Mouse (Mus musculus) adrenal gland, postnatal 10 days (tissue): ENCODE measurements at regions not wholly inside any gene's neighbourhood (a gene's known extent, or its start where the extent isn't known, plus 50 kb on each side); places are given as distances from the start of the nearest gene placed in this dataset. TPM values are rescaled to one million over a fixed set of nuclear protein-coding genes. Genes with fewer than 3 reads are reported as not detected.

Experiments used
- DNase-seq: peaks from one replicate; pipeline ENCODE4 v3.0.0; 2021; ENCODE audit warnings: mixed read lengths
- microRNA-seq: library from miRNA; unstranded; fragments of <30 nt; microRNA quantifications from one replicate; pipeline ENCODE4 v1.2.0, GENCODE M21; 2021

DNA sequence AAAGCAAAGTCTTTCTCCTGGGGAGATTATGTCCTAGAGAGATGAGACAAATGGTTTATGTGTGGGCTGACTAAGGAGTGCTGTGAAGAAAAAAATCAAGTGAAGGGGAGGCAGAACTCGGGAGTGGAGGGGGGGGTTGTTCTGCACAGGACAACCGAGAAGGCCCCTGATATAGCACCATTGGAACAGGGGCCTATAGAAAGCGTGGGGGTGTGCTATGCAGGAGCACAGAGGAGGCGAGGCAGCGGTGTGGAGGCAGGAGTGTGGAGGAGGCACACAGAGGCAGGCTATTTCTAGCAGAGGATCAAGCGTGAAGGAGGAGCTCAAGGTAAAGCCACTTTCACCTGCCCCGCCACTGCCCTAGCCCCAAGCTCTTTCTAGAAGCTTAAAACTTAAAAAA, 88.0 kb upstream of the Dapk1 start:
- no peak for DNase-seq

DNA sequence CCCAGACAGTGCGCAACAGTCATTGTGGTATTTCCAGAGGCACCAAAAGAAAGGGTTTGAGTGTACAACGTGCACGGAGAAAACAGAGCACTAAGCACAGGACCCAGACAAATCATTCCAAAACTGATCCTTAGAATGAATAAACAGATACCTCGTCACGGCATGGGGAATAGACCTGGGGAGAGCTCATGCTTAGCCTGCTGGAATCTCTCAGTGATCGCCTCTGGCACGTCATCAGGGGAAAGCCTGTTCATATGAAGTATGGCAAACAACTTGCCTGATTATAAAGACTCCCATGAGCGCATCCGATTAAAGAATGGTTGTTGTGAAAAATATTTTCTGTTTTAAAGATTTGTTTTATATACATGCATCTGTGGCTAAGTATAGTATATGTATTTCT, 86.9 kb upstream of the Dapk1 start:
- DNase-seq: no peak

DNA sequence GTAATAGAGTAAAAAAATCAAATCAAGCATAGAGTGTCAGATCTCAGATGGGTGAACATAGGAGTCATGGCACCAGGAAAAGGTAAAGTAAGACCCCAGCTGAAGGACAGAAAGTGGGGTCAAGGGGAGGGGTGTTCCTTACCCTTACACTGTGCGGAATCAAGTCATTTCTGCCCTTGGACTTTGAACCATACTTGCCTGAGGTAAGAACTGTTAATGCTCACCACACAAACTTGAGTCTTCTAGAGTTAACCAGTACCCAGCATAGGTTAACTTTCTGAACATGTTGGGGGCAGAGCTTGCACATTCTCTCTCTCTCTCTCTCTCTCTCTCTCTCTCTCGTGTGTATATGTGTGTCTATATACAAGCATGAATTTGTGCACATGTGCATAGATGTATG, 83.7 kb upstream of the Dapk1 start:
- no peak for DNase-seq

DNA sequence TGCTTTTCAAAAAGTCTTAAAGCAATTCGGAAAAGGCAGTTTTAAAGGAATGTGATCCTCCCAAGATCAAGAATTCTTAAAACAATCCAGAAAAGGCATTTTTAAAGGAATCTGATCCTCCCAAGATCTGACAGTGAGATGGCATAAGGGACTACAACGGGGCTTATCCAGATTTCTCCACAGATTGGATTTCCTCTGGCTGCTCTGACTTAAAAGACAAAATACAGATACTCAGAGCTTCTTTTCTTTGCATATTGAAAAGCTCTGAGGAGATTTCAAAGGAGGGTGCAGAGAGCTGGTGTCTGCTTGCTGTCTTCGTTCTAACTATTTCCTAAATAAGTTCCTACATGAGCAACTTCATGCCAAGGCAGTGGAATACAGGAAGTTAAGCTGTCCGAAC, 82.0 kb upstream of the Dapk1 start:
- DNase-seq: no peak

DNA sequence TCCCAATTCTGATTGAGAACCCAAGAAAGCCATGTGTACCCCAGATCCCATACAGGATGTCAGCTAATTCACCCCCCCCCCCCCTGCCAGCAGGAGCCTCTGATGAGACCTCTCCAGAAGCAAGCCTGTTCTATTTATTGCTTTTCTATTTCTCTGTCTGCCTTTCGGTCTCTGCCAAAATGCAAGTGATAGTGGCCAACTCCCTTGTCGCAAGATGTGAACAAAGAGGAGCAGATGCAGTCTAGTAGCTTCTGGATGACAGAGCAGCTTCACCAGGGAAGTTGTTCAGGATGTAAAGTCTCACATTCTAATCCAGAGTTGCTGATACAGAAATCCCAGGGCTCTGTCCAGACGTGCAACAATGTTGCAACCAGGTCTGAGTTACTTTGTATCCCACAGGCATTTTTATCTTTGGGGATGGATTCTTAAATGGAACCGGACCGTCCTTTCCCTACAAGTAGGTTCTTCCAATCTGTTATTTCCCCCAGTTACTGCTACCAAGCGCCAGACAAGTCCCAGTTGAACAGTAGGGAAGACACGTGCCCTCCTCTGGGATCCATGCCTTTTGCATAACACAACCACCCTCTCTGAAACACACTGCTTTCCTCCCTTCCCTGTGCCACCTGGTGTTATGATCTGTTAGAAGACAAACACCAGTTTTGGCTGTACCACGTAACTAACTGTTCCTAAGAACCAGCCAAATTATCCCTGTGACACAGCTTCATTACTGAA, 78.9 kb upstream of the Dapk1 start:
- no peak for DNase-seq

DNA sequence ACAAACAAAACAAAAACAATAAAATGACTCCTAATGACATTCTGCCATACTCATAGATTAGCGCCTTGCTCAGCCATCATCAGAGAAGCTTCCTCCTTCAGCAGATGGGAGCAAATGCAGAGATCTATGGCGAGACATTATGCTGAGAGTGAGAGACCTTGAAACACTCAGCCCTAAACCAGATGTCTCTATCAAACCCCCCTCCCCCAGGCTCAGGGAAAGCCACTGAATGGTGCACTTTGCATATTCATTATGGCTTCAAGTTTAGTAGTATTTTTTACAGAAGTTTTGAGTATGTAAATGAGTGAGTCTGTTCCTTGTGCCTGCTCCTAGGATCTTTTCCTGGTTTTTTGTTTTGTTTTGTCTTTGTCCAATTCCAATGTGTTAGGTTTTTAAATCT, 73.9 kb upstream of the Dapk1 start:
- DNase-seq: no peak

DNA sequence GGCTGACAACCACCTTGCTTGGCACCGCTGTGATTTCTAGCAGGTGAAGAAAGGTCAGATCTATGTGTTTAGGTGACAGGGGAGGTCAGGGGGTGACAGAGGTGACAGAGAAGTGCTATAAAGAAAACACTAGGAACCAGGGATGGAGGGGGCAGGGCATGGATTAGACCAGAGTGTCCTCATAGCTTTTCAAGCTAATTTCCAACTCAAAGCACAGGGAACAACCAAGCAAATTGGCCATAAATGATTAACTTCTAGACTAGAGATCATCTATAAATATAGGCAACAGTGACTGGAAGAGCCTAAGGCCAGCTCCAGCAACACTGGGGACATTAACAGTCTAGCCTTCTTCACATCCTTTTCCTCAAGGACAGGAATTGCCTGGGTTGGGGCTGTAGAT, 72.9 kb upstream of the Dapk1 start:
- no peak for DNase-seq

DNA sequence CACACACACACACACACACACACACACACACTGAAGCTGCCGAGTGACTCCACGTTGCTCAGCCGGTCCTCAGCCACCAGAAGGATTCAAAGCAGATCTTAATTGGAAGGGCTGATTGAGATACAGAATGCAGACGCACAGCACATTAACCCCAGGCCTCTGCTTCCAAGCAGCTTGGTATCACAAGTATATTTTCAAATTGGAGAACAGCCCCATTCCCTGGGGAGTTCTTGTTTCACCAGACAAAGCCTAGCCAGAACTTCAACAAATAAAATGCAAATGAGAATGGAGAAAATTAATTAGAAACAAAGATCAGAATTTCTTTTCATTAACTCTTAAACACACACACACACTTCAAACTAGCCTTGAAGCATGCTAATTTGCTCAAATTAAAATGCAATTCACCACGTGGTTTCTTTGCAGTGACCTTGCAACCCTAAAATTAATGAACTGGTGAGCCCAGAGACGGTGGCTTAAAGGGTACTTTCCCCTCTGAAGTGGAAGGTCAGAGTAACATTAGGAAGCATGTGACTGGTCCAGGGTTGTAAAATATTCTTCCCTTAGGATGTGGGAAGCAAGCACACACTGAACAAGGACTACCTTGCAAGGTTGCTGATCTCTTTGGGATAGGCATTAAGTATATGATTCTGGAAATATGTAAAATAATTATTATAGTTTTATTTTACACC, 72.2 kb upstream of the Dapk1 start:
- DNase-seq: no peak

DNA sequence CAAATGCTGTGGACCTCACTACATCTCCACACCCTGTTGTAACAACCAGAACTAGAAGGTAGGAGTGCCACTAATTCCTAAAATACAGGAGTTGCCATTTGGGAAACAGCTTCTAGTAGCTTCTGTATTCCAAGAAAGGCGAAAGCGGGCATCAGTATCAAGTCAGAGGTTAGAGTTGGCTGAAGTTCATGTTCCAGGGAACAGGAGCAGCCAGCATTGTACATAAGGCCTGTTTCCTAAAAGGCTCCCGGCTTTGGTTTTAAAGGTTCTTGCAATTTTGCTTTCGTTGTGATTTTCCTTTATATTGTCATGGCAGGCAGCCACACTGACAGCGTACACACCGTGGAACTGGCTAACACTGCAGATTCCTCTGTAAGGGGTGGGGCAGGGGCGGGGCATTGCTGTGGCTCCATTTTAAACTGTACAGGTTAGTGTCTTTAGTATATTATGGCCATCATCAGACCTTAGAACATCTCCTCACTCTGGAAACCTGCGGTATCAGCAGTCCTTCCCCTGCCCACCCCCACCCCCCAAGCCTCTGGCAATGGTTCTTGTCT, 67.8 kb upstream of the Dapk1 start:
- DNase-seq: no peak

DNA sequence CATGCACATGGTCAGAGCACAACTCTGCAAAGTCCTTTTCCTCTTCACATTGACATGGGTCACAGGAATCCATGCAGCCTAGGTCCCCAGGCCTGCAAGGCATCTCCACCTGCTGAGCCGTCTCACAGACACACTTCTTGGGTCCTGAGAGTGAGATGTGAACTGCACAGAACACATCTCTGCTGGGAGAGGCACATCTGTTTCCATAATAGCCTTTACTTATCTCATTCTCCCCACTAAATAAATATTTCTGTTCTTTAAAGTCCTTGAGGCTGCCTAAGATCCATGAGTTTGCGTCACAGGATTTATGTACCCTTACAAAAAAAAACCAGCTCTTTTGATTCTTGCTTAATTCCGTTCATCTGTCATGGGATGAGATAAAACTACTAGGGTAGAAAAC, 67.2 kb upstream of the Dapk1 start:
- no peak for DNase-seq

DNA sequence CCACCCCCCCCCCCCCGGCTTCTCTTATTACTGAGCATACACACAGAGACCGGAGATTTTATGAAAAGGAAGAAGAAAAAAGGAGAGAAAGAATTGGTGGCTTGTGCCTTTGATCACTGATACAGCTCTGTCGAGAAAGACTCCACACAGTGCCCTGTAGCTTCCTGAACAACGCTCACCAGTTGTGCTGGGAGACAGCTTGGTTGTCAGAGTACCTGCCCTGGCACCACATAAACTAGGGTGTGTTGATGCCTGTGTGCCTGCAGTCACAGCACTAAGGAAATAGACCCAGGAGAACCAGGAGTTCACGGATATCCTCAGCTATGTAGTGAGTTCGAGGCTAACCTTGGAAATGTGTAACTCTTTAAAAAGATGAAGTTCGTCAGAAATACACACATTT, 66.7 kb upstream of the Dapk1 start:
- no peak for DNase-seq

DNA sequence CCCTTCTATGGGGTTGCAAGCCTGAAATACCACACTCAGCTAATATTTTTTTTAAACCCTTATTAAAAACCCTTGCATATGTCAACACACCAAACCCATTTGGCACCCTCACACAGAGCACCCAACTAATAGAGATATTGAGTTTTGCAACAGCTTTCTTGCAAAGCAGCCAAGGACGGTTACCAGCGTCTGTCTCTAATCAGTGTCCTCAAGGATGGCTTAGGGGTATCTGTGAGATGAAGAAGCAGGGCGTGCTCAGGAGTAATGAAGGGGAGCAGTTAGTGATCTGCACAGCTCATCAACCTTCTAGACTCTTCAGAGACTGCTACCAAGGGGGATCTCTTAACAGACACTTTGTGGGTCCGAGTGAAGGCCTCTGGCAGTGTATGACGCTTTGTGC, 65.0 kb upstream of the Dapk1 start:
- no peak for DNase-seq

DNA sequence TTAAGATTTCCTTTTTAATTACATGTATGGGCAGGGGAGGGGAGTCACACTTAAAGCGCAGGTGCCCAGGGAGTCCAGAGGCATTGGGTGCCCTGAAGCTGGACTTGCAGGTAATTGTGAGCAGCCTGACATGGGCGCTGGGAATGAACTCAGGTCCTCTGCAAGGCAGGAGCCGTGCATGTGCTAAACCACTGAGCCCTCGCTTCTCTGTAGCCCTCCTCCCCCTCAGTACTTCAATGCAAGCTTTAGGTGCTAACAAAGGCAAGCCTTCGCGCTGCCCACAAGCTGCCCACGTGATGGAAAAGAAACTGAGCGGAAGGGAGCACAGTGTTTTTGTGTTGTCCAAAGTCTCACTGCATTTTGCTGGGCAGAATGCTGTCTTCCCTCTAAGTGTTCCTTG, 63.6 kb upstream of the Dapk1 start:
- no peak for DNase-seq

DNA sequence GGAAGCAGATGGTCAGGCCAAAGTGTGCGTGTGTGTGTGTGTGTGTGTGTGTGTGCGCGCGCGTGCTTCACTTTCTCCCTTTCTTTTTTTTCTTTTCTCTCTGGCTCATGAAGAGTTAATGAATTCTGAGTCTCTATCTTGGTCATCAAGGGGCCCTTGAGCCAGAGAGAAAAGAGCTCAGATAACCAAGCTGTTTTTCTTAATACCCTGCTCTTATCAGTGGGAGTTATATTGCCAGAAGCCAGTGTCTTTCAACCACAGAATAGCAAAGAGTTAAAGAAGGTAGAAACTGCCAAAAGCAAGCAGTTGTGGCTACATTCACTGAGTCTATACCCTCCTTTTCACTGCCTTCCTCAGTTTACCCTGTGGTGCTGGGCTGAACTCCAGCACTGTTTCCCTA, 60.6 kb upstream of the Dapk1 start:
- DNase-seq: no peak

DNA sequence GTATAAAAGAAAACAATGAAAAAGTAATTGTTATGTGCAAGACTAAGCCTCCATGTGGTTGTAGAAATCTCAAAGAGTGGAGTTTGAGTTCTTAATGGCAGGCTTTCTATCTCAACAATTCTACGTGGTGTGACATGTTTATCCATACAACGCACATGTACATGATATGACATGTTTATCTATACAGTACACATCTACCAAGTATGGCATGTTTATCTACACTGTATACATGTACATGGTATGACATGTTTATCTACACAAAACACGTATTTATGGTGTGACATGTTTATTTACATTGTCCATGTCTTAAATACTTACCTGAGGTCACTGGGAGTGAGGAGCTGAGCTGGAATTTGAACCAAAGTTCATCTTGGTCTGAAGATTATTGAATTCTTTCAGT, 57.4 kb upstream of the Dapk1 start:
- no peak for DNase-seq

DNA sequence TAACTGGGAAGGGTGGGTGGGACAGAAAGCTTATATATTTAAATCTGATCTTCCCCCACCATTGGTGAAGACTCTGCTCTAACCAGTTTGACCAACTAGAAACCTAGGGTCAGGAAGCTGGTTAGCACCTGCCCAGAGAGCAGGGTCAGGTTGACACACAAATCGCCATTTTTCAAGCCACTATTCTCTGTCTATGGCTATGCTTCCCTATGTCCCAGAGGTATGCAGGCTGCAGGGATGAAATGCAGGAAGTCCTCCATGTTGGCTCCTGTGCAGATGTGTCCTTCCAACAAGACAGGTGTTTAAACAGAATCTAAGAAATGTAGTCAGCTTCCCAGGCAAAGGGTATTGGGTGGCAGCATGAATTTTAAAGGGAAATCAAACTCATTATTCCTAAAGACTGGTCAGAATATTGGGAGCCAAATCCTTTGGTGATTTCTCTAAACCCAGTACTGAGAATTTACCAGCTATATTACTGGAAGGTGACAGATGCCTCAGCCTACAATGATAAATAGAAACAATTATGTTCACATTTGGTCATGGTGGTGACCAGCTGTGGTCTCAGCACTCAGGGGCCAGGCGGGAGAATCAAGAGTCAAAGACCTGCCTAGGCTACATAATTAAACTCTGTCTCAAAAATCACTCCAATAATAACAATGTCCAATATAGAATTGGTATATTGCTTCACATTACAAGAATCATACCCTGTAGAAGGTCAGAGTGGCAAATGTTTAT, 55.6 kb upstream of the Dapk1 start:
- DNase-seq: no peak

Small RNAs in the stretch of these regions (microRNA-seq; reads per million reads assigned to microRNA genes)
- gene Gm24999 (not detected), gene Gm25000 (not detected)
